Mouse (Mus musculus) A20 (cell line): Measurements from ENCODE around the gene Shq1.
A peak's percentile ranks its signal among the peaks of the same experiment; 100 is the strongest.

ENCODE experiments used
- DNase-seq: peaks from one replicate; pipeline ENCODE4 v3.0.0-alpha.2; 2011; ENCODE audit warnings: low read depth, low spot score

Shq1 gene

DNA sequence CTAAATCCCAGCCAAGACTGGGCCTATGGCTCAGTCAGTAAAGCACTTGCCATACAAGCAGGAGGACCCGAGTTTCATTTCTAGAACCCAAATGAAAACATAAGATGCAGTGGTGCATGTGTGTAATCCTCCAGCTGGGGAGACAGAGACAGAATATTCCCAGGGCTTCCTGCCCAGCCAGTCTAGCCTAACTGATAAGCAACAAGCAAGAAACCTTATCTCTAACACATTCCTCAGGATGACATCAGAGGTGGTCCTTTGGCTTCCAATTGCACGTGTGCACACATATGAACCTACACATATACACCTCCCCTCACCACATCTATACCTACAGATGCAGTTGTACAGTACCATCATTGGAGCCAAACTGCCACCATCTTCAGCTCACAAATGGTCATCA, 2.1 kb downstream of the Shq1 start:
- DNase-seq, result no peak

DNA sequence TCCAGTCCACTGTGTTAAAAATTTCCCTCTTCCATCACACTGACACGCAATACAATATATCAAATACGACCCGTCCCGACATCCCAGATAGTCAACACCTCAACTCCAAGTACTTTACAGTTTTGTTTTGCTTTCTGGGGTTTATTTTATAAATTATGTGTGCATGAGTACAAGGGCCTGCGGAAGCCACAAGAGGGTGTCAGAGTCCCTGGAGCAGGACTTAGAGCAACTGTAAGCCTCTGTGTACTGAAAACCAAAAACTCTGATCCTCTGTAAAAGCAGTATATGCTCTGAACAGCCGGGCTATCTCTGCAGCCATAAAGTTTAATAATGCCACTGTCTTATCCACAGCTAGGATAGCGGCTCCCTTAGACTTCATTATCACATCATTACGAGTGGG, 3.3 kb downstream of the Shq1 start:
- peak; percentile 19 for DNase-seq

DNA sequence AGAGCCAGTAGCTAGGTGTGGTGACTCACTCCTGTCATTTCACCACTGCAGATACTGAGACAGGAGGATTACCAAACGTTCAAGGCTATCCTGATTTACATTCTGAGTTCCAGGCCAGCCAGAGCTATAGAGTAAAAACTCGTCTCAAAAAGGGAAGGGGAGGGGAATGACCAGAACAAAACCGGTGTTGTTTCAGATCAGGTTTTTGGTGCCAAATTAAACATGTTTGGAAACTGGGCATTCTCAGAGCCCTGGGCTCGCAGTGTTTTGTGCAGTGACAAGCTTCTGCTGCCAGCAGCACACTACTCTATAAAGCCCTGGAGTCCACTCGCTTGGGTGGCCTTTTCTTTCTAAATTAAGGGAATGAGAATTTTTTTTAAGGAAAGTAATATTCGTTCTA, 8.7 kb downstream of the Shq1 start:
- no peak for DNase-seq

DNA sequence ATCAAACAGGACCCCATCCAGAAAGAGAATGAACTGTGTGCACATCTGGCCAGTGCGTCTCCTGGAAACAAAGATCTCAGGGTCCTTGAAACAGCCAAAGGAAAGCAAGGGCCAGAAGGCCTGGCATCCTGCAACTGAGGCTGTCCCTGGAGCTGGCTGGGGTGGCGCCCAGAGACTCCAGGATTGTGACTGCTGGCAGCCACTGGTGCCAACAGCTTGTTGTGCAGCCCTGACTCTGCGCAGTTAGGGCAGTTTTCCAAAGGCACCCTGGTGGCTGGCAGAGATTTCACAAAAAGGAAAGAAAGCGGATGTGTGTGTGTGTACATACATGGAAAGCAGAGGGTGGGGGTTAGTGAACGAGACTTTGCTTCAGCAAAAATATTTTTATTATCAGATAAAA, 10.6 kb downstream of the Shq1 start:
- no peak for DNase-seq

DNA sequence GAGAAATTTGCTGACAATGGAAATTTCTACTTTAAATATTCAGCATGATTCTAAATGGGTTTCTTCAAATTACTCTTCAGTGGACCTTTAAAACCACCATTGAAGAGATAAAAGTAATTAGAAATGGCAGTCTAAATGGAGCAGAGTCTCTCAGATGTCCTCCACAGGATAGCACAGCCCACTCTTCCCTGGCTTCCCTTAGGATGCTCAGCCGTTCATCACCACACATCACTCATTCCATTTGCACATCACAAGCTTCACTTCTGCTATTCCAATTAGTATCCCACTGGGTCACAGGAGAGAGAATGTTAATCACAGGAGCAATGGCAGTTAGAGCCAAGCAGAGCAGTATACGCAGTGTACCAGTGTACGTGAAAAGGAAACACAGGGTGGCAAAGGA, 18.4 kb downstream of the Shq1 start:
- no peak for DNase-seq

DNA sequence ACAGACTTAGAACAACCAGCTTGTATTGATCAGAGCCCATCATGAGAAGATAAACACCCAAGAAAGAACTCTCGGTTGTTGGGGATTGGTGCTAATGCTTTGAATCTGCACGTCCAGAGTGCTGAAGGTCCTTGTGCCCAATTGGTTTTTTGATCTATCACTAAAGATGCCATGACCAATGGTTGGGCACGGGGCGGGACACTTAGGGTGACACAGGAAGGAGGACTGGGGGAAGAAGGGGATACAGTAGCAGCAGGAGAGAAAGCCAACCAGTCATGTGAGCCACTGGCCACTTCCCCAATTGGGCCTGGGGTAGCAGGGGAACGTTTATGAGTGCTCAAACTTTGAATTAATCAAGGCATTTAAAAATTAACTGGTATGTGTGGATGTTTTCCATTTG, 23.8 kb downstream of the Shq1 start:
- DNase-seq, result no peak

DNA sequence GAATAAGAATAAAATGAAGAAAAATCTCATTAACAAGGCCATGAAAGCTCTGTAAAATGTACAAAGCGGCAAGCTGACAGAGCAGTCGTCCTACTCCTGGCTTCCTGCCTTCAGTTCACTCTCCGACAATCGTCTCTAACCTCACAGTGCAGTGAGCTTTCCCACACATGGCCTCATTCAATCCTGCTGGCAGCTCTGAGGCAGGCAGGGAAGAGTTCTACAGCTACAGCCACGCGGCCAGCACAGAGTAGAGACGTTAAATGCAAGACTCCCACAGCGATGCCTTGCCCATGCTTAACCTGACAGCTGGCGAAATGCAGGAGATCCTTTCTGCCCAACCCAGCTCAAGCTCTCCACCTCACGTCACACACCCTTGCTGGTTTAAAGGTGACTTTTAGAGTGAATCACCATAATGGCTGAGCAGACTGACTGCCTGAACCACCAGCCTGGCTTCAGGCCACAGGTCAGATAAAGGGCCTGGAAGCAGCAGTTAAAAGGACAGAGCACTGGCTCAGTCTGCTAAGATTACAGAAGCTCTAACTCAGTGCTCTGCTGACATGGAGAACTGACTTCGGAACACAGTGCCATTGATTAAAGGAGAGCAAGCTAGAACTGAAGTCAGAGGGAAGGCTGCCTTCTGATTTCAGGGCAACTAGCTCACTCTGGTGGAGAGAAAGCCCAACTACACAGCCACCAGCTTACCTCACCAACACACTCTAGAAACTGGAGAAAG, 25.3 kb downstream of the Shq1 start:
- peak; percentile 36 for DNase-seq

DNA sequence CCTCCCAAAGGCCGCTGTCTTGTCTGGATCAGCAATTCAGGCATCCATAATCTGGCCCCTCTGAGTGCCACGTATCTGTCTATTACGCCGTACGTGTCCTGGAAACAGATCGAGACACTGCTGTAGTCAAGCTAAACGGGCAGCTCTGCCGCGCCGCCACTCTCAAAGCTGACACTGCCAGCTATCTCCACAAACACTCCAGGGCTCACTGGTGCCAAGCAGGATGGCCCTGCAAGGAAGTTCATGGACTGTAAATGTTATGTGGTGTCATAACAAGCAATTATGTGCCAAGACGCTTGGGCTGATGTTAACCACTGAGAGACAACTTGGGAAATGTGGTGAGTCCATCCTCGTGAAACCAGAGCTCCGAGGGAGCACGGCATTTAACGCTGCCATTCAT, 26.3 kb downstream of the Shq1 start:
- no peak for DNase-seq

DNA sequence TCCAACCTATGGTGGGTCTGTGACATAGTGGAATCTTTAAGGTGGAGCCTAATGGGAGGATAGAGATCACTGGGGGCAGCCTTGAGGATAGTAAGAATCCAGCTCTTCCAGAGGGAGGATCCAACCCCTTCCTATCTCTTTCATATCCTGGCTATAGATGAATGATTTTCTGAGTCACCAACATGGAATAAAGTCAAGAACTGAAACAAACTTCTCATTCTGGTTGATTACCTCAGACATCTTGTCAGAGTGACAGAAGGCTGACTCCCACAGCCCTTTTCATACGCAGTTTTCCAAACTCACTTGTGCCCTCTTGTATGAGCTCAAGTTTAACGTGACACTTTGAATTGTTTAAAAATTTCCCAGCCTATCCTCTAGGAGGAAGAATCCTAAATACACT, 28.2 kb downstream of the Shq1 start:
- no peak for DNase-seq

DNA sequence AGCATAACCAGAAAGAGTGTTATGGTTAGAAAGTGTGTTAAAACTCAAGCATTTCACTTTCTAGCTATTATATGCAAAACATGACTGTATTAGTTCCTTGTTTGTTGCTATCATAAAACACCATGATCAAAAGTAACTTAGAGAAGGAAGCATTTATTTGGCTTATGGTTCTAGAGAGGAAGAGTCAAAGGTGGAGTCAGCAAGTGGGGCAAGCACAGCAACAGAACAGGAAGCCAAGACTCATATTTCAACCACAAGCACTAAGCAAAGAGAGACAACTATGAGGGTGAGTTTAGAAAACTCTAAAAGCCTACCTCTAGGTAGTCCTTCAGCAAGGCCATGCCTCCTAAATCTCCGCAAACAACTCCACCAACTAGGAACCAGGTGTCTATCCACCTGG, 30.4 kb downstream of the Shq1 start:
- DNase-seq, result no peak

DNA sequence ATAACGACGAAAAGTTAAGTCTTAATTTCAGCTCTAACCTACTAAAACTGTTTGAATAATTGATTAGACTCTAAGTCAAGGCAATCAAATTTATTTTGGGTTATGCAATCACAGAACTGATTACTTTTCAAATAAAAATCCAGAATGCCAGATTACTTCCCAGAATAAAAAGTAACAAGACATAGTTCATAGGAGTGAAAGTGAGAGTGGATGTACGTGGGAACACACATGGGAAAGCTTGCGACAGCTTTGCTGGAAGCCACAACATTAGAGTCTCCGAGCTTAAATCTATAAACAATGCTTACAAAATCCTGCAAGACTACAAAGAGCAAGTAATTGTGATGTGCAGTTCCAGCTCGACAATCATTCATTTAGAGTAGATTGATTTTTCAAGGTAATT, 41.9 kb downstream of the Shq1 start:
- no peak for DNase-seq

DNA sequence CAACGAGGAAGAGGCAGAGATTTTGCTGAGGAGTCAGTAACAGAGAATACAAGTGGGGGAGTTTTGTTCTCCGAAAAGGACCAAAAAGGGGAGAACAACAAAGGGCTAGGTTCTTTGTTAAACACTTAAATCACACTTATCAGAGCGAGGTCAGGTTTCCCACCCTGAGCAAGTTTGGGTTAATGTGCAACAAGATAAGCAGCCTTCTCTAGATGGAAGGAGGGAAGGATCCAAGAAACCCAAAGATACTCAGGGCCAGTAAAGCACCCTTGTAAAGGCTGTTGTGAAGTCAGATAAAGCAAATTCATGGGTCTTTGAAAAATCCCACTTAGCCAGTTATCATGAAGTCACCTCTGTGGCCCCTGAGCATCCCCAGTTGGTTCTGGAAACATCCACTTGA, 42.7 kb downstream of the Shq1 start:
- DNase-seq, result no peak

DNA sequence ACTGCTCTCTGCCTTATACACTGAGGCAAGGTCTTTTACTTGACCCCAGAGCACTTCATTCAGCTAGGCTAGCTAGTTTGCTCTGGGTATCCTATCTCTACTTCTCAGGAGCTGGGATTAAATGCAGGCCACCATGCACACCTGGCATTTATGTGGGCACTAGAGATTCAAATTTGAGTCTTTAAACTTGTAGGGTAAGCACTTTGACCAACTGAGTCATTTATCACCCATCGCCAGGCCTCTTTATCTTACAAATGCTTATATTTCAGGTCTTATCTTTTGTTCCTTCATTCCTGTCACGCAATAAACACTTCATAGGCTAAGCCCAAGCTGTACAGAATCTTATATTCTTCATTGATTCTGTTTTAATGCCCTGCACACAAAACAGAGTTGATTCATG, 47.0 kb downstream of the Shq1 start:
- DNase-seq, result no peak

DNA sequence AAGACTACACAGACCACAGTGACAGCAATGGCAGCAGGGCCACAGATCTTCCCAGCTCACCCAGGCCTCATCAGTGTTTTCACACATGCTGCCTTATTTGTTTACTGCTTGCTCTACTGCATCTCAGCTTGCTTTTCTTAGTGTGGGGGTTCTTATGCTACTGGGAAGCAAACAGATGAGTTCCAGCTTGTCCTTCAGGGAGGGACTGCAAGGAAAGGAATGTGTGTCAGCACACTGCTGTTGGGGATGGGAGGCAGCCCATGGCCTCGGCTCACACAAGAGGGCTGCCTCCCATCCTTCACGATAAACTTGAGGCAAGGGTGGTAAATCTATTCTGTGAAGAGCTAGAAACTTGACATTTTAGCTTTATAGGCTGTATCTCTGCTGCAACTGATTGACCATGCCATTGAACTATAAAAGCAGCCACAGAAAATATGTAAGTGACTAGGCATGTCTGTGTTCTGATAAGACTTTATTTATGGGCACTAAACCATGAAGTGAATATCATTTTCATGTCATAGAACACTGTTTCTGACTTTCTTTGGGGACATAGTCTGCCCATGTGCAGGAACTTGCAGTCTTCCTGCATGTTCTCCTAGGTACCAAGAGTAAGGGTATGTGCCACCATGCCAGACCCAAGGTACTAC, 48.0 kb downstream of the Shq1 start:
- DNase-seq, result peak; percentile 70

DNA sequence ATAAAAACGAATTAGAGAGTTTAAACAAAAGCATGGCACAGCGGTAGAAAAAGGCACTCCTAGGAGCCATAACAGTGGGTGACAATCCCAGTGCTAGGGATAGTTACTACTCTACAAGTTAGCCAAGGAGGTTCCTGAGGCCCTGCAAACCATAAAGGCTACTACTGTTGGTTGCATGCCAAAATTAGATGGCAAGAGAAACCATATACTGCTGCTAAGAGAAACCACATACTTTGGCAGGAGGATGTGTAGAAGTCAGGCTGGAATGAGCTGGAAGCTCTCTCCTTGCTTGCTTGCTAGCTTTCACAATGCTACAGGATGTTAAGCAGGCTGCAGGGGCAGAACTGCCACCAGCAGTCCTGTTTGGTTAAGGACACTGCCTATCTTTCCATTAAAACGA, 50.5 kb downstream of the Shq1 start:
- DNase-seq, result no peak

DNA sequence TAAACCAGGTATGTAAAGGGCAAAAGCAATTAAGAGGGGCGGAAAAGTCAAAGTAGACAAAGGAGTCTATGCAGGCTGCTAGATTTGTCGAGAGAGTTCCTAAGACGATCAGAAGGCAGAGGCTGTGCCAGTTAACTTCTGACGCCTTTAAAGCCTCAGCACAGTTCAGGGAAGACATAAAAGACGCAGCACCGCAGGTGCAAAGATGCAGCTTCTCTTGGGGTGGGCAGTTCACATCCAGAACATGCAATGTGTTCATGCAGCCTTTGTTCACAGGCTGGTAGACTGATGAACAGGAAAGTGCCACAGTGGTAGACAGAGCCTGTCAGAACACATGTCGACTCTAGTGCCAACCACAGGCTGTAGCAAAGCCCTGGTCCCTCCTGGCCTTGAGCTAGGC, 51.6 kb downstream of the Shq1 start:
- DNase-seq, result no peak

DNA sequence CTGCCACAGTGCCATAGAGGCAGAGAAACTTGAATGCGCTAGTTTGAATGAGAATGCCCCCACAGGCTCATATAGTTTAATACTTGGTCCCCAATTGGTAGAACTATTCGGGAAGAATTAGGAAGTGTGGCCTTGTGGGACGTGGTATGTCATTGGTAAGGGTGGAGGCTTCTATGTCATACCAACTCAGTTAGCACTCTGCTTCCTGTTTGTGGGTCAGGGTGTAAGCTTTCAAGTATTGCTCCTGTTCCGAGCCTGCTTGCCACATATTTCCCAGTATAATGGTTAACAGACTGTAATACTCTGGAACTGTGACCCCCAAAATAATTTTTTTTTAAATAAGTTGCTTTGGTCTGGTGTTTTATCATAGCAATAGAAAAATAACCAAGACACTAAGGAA, 54.8 kb downstream of the Shq1 start:
- no peak for DNase-seq

DNA sequence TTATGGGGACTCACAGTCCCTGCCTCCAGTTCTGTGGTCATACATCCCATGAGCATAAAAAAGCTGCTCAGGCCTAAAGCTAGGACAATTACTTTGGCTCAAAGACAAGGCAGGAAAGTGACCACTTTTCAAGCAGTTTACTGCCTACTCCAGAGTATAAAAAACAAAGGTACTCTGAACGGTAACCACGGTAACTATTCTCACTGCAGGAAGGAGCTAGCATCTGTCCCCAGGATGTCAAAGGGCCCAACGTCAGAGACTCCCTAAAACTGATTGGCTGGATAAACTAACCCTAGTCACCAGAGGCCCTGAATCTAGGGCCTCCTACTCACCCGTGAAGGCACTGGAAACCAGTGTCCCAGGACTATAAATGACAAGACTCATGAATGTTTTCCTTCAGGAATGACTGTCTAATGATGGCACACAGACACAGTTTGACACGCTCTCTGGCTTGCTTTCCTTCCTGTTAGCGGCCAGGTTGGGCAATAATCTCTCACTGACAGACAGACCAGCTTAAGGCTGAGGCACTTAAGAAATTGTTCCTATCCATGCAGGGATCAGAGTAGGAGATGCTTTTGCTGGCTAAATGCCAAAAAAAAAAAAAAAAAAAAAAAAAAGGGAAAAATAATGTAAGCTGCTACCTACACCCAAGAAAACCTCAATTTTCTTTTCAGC, 57.2 kb downstream of the Shq1 start:
- DNase-seq, result no peak

DNA sequence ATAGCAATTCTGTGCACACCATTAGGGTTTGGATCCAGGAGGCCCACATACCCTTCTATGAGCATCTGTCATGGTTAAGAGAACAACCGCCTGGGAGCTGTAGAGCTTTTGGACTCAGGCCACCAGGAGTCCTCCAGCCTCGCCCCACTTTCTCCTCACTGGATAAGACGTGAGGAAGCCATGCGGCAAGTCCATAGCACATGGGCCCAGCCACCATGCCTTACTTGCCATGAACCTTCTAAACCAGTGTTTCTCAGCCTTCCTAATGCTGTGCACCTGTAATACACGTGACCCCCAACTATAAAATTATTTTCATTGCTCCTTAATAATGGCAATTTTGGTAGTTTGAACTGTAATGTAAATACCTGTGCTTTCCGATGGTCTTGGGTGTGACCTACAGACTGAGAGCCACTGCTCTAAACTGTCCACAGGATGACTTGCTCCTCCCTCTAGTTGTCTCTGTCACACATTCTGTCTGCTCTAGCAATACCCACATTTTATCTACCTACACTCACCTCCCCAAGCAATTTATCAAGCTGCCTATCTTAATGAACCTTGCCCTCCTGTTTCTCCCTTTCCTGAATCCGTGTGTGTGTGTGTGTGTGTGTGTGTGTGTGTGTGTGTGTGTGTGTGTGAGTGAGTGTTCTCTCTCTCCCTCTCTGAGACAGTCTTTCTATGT, 59.9 kb downstream of the Shq1 start:
- no peak for DNase-seq

DNA sequence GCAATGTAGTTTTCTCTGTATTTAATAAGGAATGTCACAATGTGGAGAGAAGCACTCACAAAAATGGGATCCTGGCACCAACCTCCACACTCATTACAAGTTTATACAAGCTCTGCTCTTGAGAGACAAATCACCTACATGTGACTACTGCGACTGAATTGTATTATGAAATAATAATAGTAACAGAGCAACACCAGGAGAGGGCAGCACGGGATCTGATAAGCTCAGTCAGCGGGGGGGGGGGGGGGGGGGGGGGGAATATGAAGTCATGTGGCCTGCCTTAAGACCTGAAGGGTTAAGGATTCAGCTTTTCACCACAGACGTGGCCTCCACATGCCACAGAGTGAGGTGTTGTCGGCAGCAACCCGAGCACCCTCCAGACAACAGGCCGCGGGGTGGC, 60.8 kb downstream of the Shq1 start:
- DNase-seq, result peak; percentile 62

DNA sequence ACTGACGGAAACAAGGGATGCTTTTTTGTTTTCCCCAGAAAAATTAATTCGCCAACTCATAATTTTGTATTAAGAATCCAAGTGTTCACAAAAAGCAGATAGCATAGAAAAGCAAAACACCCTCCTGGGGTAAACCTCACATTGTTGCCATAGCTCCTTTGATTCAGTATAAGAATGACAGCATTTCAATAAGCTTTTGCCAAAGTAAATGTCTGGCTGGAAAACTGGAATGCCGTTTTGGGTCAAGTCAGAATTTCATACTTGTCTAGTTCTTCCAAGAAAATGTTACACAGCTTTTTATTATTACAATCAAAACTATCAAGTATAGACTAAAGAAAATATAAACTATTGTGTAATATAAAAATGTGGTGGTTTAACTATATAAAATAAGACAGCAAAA, 61.7 kb downstream of the Shq1 start:
- DNase-seq, result no peak

DNA sequence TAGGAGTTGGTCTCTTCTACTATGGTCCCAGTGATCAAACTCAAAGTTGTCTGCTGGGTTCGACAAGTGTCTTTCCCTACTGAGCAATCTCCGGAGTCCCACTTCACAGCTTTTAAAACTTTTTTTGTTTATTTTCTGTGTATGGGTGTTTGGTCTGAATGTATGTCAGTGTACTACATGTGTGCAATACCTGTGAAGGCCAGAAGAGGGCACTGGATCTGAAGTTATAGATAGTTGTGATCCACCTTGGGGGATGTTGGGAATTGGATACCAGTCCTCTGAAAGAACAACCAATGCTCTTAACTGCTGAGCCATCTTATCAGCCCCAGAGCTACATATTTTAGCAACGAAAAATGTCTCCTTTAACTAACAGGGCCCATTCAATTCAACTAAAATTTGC, 62.5 kb downstream of the Shq1 start:
- DNase-seq, result peak; percentile 61

DNA sequence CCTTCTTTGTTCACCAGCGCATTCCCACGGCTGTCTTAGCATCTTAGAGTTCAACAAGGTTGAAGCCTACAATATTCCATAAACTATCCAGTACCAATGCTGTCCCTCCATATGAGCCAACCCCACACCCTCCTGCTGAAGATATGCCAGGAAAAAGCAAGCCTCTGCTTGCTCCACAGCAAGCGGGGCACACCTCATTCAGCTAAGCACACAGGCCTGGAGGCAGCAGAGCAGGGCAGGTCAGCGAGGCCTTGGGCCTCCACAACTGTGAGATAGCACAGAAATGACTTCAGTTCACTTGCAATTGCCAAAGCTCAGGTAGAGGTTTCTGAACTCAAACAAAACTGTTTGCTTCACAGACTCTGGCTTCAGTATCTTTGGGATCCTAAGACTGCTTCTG, 64.2 kb downstream of the Shq1 start:
- DNase-seq, result no peak
